Mouse (Mus musculus): Measurements from ENCODE around the gene Wdr83. TPM values are rescaled to one million over a fixed set of nuclear protein-coding genes. Genes with fewer than 3 reads are reported as not detected.

The Wdr83 gene
- polyA plus RNA-seq, 1 experiment from 2014 or later = 48.4 TPM

DNA sequence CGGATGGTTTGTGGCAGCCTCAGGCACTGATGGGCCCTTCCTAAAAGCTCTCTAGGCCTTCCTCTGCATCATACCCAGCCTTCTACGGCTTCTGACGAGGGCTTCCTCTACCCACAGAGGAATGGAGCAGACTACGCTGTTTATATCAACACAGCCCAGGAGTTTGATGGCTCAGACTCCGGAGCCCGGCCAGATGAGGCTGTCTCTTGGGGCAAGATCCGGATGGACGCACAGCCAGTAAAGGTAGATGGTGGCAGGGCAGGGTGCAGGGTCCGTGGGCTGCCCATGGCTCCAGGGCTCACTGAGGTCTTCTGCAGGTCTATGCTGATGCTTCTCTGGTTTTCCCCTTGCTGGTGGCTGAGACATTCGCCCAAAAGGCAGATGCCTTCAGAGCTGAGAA, 6.5 kb downstream of the Wdr83 start:
- ATAC-seq (ENCODE audit: low FRiP score) = no peak
- Histone ChIP-seq H3K36me3 (peaks cover 43% of the 10 kb centered on the region), H3K27me3 (no peaks in the 10 kb centered on the region), H3K27ac (no peak overlapping the region), H3K9ac (no peak overlapping the region), H3K4me3 (no peak overlapping the region), H3K4me1 (peaks cover 15% of the 10 kb centered on the region), H3K9me3 (replicated peaks) (no peaks in the 10 kb centered on the region), H3K4me2 (replicated peaks) (no peak overlapping the region)
- WGBS = 94% methylated on average over 10 of the region's 10 CpGs

DNA sequence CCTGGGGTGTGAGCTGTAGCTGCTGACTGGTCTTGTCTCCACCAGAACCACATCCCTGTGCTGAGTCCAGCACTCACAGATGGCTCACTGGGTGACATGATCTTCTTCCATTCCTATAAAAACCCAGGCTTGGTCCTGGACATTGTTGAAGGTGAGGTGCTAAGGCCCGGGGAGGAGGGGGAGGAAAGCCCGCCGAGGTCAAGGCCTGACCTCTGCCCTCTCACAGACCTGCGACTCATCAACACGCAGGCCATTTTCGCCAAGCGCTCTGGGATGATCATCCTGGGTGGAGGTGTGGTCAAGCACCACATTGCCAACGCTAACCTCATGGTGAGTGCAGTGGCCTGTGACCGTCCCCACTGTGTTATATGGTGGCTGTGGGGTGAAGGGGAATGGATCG, 6.9 kb downstream of the Wdr83 start:
- 88% methylated on average over 10 of the region's 10 CpGs for WGBS
- peaks cover 43% of the 10 kb centered on the region for H3K36me3 ChIP-seq
- H3K4me2 ChIP-seq (replicated peaks) = no peak overlapping the region
- peaks cover 12% of the 10 kb centered on the region for H3K4me1 ChIP-seq
- no peak for ATAC-seq (ENCODE audit: low FRiP score)
- H3K4me3 ChIP-seq = no peak overlapping the region
- H3K27ac ChIP-seq = no peak overlapping the region
- no peaks in the 10 kb centered on the region for H3K9me3 ChIP-seq (replicated peaks)
- H3K9ac ChIP-seq = no peak overlapping the region
- H3K27me3 ChIP-seq = no peaks in the 10 kb centered on the region

DNA sequence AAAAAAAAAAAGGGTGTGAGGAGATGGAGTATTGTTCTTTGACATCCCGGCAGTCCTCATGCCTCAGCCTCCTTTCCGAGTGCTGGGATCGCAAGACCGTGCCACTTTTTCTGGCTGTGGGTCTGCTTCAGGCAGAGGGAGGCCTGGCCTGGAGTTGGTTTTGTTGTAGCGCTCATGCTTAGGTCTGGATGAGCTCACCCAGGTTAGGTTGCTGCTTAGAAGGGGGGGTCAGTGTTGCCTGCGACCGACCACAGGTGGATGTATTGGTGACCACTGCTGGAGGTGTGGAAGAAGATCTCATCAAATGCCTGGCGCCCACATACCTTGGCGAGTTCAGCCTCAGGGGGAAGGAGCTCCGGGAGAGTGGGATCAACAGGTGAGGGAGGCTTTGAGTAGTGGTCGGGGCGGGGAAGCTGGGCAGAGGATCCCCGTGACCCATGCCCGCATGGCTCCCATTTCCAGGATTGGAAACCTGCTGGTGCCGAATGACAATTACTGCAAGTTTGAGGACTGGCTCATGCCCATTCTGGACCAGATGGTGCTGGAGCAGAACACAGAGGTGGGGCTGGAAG, 8.0 kb downstream of the Wdr83 start:
- no peak overlapping the region; the same call in 1 of the 2 replicates for H3K9ac ChIP-seq
- 94% methylated on average over 15 of the region's 15 CpGs for WGBS
- no peaks in the 10 kb centered on the region for H3K27me3 ChIP-seq
- H3K4me1 ChIP-seq = peaks cover 12% of the 10 kb centered on the region
- H3K36me3 ChIP-seq = peaks cover 46% of the 10 kb centered on the region
- 0 out of 2 replicates have a peak overlapping the region, but pooled peaks have one; percentile 19 for H3K4me2 ChIP-seq (replicated peaks)
- no peak overlapping the region for H3K27ac ChIP-seq
- no peak for ATAC-seq (ENCODE audit: low FRiP score)
- H3K4me3 ChIP-seq = 0 out of 2 replicates have a peak overlapping the region, but pooled peaks have one; percentile 87
- no peaks in the 10 kb centered on the region for H3K9me3 ChIP-seq (replicated peaks)

DNA sequence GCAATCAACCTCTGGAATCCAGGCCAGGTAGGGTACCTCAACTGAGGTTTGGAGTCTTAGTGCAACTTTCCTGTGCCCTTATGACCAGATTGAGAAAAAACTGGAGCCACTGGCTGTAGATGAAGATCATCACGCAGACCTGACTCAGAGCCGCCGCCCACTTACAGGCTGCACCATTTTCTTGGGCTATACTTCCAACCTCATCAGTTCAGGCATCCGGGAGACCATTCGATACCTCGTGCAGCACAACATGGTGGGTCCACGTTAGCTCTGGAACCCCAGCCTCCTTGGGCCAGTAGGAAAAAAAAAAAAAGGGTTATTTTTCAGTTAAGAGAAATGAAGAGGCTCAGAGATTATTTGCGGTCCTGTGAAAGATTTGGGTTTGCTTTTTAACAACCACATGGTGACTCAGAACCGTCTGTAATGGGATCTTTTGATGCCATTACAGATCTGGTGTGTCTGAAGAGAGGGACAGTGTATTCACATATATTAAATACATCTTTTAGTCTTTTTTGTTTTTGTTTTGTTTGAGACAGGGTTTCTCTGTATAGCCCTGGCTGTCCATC, 8.7 kb downstream of the Wdr83 start:
- H3K27me3 ChIP-seq = no peaks in the 10 kb centered on the region
- H3K9me3 ChIP-seq (replicated peaks) = no peaks in the 10 kb centered on the region
- WGBS = 46% methylated on average over 9 of the region's 9 CpGs
- peaks cover 12% of the 10 kb centered on the region for H3K4me1 ChIP-seq
- H3K9ac ChIP-seq = peak overlapping the region; percentile 85
- H3K4me2 ChIP-seq (replicated peaks) = peak overlapping the region; percentile 63
- peaks cover 50% of the 10 kb centered on the region for H3K36me3 ChIP-seq
- H3K4me3 ChIP-seq = peak overlapping the region; percentile 87
- H3K27ac ChIP-seq = peak overlapping the region; percentile 96
- no peak for ATAC-seq (ENCODE audit: low FRiP score)

DNA sequence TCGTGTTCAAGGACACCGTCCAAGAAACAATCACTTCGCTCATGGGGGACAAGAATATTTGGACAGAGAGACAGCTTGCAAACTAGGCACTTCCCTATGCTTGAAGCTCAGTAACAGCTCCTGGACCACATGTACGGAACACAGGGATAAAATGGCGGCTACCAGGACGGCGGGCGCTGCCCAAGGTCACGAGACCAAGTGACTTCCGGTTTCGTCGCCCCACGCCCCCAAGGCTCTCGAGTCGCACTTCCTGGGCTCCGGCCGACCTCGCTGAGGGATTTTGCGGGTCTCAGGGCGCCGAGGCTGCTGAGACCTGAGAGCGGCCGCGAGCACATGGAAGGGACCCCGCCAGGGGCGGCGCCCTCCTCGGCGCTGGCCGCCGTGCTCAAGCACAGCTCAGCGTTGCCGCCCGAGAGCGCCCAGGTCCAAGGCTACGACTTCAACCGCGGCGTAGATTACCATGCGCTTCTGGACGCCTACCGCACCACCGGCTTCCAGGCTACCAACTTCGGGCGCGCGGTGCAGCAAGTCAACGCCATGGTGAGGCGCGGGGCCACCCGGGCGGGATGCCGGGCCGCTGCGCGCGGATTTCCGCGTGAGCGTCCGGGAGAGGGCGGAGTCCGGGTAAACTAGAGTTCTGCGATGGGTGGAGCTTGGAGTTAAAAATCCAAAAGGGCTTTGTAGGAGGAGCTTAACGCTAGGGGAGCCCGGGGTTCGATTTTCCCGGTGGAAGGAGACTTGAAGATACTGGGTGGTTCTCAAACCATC, 9.4 kb downstream of the Wdr83 start, which contains the start of gene Dhps:
Gene Dhps (plus strand): TSS at position 244 of the 768 bp plus-strand sequence.
- H3K27ac ChIP-seq = peak within 1 kb of the TSS; percentile 96
- no peaks in the 10 kb centered on the region for H3K9me3 ChIP-seq (replicated peaks)
- H3K9ac ChIP-seq = peak within 1 kb of the TSS; percentile 85
- peak within 1 kb of the TSS; percentile 87 for H3K4me3 ChIP-seq
- H3K36me3 ChIP-seq = peaks cover 53% of the 10 kb centered on the region
- under 1% methylated on average over 68 of the region's 68 CpGs for WGBS
- peaks cover 12% of the 10 kb centered on the region for H3K4me1 ChIP-seq
- no peaks in the 10 kb centered on the region for H3K27me3 ChIP-seq
- peak; percentile 93 for ATAC-seq (ENCODE audit: low FRiP score)
- H3K4me2 ChIP-seq (replicated peaks) = peak within 1 kb of the TSS; percentile 63

DNA sequence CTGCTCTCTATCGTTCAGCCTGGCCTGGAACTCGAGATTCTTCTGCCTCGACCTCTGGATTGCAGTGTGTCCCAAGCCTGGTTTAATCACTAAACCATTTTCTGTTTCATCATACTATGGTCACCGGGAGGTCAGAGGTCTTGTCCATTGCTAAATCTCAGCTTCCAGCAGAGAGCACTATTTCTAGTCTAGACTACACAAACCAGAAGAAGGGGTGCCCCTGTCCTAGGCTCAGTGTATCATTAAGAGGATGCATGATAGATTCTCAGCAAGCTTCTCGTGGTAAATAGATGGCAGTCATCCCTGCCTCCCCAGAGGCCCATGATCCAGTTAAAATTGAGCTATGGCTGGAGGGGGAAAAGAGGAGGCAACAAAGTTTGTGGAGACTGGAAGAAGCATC, 10.1 kb downstream of the Wdr83 start:
- 88% methylated on average over 5 of the region's 5 CpGs for WGBS
- 0 out of 2 replicates have a peak overlapping the region, but pooled peaks have one; percentile 85 for H3K9ac ChIP-seq

DNA sequence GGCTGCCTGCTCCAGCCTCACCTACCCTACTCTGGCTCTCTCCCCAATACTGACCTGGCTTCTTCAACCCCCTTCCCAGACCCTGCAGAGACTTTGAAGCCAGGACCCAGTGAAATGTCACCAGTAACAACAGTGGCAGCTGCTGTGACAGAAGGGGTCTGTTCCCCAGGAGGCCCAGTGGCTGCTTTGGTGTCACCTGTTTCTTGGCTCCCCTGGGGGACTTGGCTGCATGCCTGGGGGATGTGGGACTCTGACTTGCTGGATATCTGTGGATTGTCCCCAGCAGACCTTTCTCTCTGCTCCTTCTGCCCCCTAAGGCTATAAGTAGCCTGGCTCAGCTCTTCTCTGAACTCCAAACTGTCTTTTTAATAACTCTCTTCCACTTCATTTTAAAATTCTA, 13.1 kb downstream of the Wdr83 start, which contains the start of gene Gm5741:
Gene Gm5741 (minus strand): TSS at position 1 of the 400 bp plus-strand sequence.
- Histone ChIP-seq H3K4me2 (replicated peaks) (no peak within 1 kb of the TSS), H3K9me3 (replicated peaks) (no peaks in the 10 kb centered on the region), H3K4me1 (peaks cover 12% of the 10 kb centered on the region), H3K36me3 (peaks cover 40% of the 10 kb centered on the region), H3K27ac (no peak within 1 kb of the TSS), H3K4me3 (no peak within 1 kb of the TSS), H3K9ac (no peak within 1 kb of the TSS), H3K27me3 (no peaks in the 10 kb centered on the region)
- ATAC-seq (ENCODE audit: low FRiP score) = no peak

More for the DNA sequence above, 10.1 kb downstream of the Wdr83 start:
- Histone ChIP-seq H3K27me3 (no peaks in the 10 kb centered on the region), H3K4me3 (peak overlapping the region; percentile 87), H3K36me3 (peaks cover 54% of the 10 kb centered on the region), H3K27ac (peak overlapping the region; percentile 96; the same call in 1 of the 2 replicates), H3K4me1 (peaks cover 12% of the 10 kb centered on the region), H3K4me2 (replicated peaks) (peak overlapping the region; percentile 63), H3K9me3 (replicated peaks) (no peaks in the 10 kb centered on the region)
- no peak for ATAC-seq (ENCODE audit: low FRiP score)

DNA sequence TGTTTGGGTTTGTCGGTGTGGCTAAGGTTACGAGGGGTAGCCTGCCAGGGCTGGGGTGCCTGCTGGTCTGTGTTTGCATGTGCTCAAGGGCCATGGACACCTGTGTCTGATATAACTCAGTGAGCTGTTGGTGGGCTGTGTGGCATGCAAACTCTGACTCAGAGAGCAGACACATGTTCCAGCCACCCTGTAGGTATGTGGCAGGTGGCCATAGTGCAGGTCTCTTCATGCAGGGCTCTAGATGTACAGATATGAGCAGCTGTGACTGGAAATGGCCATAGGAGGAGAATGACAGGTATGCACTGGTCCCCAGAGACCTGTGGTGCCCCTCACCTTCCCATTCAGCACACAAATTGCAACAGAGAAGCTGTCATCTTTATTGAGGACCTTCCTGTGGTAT, 14.0 kb downstream of the Wdr83 start:
- H3K27ac ChIP-seq = no peak overlapping the region
- H3K4me3 ChIP-seq = no peak overlapping the region
- whole genome bisulfite sequencing = 91% methylated on average over 2 of the region's 2 CpGs
- no peak overlapping the region for H3K9ac ChIP-seq
- peaks cover 40% of the 10 kb centered on the region for H3K36me3 ChIP-seq
- no peaks in the 10 kb centered on the region for H3K27me3 ChIP-seq
- H3K9me3 ChIP-seq (replicated peaks) = no peaks in the 10 kb centered on the region
- H3K4me1 ChIP-seq = peaks cover 10% of the 10 kb centered on the region
- no peak for ATAC-seq (ENCODE audit: low FRiP score)
- H3K4me2 ChIP-seq (replicated peaks) = no peak overlapping the region

DNA sequence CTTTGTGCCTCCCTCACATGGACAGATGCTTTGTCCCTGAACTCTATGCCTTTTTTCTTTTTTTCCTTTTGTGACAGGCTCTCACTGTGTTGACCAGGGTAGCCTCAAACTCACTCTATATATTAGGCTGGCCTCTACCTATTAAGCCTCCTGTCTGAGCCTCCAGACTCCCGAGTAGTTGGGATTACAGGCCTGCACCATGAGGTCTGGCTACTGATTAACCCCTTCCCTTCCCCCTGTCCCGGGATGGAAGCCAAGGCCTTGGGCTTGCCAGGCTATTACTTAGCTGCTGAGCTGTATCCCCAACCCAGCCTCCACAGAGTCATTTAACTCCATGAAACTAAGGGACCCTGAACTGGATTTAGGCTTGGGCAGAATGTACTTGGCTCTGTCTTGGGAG, 15.9 kb downstream of the Wdr83 start:
- no peaks in the 10 kb centered on the region for H3K9me3 ChIP-seq (replicated peaks)
- H3K4me2 ChIP-seq (replicated peaks) = no peak overlapping the region
- peaks cover 21% of the 10 kb centered on the region for H3K4me1 ChIP-seq
- no peak for ATAC-seq (ENCODE audit: low FRiP score)
- WGBS = 56% methylated on average over 2 of the region's 2 CpGs
- H3K4me3 ChIP-seq = no peak overlapping the region
- no peak overlapping the region for H3K27ac ChIP-seq
- peaks cover 42% of the 10 kb centered on the region for H3K36me3 ChIP-seq
- H3K9ac ChIP-seq = no peak overlapping the region
- H3K27me3 ChIP-seq = no peaks in the 10 kb centered on the region

DNA sequence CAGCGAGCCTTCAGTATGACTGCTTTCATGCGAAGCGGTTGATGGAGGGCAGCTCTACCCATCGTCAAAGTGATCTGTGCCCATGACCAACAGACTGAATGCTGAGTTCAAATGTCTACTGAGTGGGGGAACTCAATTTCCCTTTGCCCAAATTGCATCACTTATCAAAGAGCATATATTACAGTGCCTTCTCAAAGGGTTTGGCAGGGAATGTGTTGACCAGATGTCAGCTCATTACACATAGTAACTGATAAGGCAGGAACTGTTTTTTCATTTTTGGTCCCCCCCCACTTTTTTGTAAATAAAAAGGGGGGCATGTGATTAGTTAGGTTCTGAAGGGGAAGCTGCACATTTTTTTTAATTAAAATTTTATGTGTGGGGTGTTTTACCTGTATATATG, 18.5 kb downstream of the Wdr83 start:
- 94% methylated on average over 4 of the region's 4 CpGs for WGBS
- ATAC-seq (ENCODE audit: low FRiP score) = no peak
- no peak overlapping the region for H3K4me2 ChIP-seq (replicated peaks)
- H3K9me3 ChIP-seq (replicated peaks) = no peaks in the 10 kb centered on the region
- H3K9ac ChIP-seq = no peak overlapping the region
- peaks cover 27% of the 10 kb centered on the region for H3K36me3 ChIP-seq
- no peak overlapping the region for H3K4me3 ChIP-seq
- no peaks in the 10 kb centered on the region for H3K27me3 ChIP-seq
- peaks cover 21% of the 10 kb centered on the region for H3K4me1 ChIP-seq
- H3K27ac ChIP-seq = no peak overlapping the region

DNA sequence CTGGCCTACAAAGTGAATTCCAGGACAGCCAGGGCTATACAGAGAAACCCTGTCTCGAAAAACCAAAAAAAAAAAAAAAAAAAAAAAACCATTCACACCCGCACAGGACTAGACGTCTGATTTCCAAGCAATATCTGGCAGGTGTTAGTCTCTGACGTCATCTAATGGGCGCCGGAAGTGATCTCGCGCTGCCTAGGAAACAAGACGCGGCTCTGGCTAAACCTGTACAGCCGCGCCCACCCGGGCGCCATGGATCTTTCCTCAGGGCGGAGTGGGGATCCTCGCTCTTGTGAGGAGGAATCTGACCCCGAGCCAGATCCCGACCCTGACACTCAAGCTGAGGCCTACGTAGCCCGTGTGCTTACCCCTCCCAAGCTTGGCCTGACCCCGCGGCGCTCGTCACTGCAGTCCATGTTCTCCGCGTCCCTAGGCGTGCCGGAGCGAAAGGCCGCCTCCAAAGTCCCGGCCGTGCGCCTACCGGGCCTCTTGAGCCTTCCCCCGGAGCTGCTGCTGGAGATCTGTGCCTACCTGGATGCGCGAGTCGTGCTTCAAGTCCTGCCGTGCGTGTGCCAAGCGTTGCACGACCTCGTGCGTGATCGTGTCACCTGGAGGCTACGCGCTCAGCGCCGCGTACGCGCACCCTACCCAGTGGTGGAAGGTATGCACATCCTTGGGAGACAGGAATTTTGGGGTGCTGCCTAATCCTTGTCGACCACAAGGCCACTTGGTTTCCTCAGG, 21.1 kb downstream of the Wdr83 start, which contains the start of gene Fbxw9:
Gene Fbxw9 (plus strand): TSS at position 177 of the 738 bp plus-strand sequence.
- H3K9ac ChIP-seq = peak within 1 kb of the TSS; percentile 80
- WGBS = 1% methylated on average over 53 of the region's 53 CpGs
- peaks cover 21% of the 10 kb centered on the region for H3K4me1 ChIP-seq
- no peaks in the 10 kb centered on the region for H3K9me3 ChIP-seq (replicated peaks)
- H3K4me3 ChIP-seq = peak within 1 kb of the TSS; percentile 76
- ATAC-seq (ENCODE audit: low FRiP score) = peak; percentile 89
- peaks cover 28% of the 10 kb centered on the region for H3K36me3 ChIP-seq
- H3K27me3 ChIP-seq = no peaks in the 10 kb centered on the region
- H3K27ac ChIP-seq = peak within 1 kb of the TSS; percentile 26; the same call in 1 of the 2 replicates
- H3K4me2 ChIP-seq (replicated peaks) = peak within 1 kb of the TSS; percentile 94

DNA sequence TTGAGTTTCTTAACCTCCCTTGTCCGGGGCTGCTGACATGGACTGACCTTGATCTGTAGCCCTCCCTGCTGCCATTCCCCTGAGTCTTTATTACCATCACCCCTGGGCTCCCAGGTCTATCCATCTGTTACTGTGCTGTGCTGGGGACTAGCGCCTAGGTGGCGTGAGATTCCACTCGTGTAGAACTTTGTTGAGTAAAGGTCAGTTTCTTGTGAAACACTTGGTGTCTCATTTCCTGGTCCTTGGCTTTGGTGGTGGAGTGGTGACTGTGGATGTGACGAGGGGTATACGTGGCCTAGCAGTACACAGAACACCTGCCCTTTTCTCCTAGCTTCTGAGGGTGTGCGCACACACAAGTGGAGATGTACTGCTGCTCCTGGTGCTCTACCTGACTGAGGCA, 23.7 kb downstream of the Wdr83 start:
- Histone ChIP-seq H3K9ac (no peak overlapping the region), H3K27ac (no peak overlapping the region), H3K4me3 (no peak overlapping the region), H3K36me3 (peaks cover 51% of the 10 kb centered on the region), H3K9me3 (replicated peaks) (no peaks in the 10 kb centered on the region), H3K4me1 (peaks cover 19% of the 10 kb centered on the region), H3K27me3 (no peaks in the 10 kb centered on the region), H3K4me2 (replicated peaks) (no peak overlapping the region)
- 85% methylated on average over 7 of the region's 7 CpGs for WGBS
- no peak for ATAC-seq (ENCODE audit: low FRiP score)
